Mouse (Mus musculus): ENCODE measurements around the gene Tube1. TPM values are rescaled to one million over a fixed set of nuclear protein-coding genes. Genes with fewer than 3 reads are reported as not detected.
"Not testable (repeated sequence)": the region's sequence is repeated elsewhere in the genome, so short reads cannot be mapped to it uniquely, and the experiment has no call there.

Gene Tube1
- polyA plus RNA-seq, 1 experiment = 1.5 TPM

DNA sequence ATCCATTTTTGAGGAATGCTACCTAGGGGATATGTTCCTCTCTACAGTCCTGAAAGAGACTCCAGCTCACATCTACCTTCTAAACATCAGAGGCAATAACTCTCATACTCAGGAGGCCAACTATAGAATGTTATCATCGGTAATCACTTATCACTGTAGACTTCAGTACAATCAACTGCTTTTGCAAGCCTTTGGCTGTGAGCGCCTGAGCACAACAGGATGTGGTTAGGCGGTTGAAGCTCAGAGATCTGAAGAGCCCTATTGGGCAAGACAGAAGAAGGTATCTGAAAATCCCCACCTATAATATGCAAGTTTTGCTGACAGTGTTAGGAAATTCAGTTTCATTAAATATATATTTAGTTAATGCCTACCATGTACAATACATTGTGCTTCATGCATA is 58.9 kb downstream of the Tube1 start:
- peaks cover 12% of the 10 kb centered on the region for H3K4me1 ChIP-seq (ENCODE audit: control insufficient read depth, insufficient read depth, insufficient read length)
- H3K27ac ChIP-seq (ENCODE audit: insufficient read depth, low read length) = peak overlapping the region; percentile 86; the same call in 1 of the 2 replicates
- peak; percentile 69 to 73 for DNase-seq (ENCODE audit: low read depth in 1 of 2, low spot score in 2 of 2)
- H3K27me3 ChIP-seq (ENCODE audit: control insufficient read depth, insufficient read depth, low read length) = no peaks in the 10 kb centered on the region
- TF ChIP-seq POLR2A (IDR thresholded peaks at IDR 0.05; ENCODE audit: low read depth, low read length) (no peak; the same call in 1 of the 2 replicates), CTCF (IDR thresholded peaks at IDR 0.05; ENCODE audit: extremely low read depth, insufficient read depth, insufficient read length, insufficient replicate concordance) (no peak)
- H3K4me3 ChIP-seq (ENCODE audit: extremely low read depth, insufficient read depth, insufficient read length) = no peak overlapping the region
- 11% methylated on average over 3 of the region's 3 CpGs for WGBS
- no peaks in the 10 kb centered on the region for H3K36me3 ChIP-seq (ENCODE audit: control insufficient read depth, insufficient read depth, low read length)

DNA sequence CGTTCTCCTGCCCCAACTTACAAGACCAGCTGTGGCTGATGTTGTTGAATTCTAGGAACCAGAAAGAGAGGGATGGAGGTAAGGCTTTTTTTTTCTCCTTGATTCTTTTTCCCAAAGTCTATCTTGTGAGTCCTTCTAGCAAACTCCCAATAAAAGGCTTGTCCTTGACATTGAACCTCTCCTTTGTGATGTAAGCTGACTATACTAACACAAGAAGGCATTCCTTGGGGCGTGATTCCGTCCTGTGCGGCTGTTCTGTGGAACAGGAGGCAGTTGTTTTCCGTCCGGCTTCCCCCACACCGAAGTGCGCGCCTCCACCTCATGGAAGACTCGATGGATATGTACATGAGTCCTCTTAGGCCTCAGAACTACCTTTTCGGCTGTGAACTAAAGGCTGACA is 64.4 kb downstream of the Tube1 start:
- not testable (repeated sequence) for H3K27ac ChIP-seq (ENCODE audit: insufficient read depth, low read length); H3K4me1 ChIP-seq (ENCODE audit: control insufficient read depth, insufficient read depth, insufficient read length); H3K36me3 ChIP-seq (ENCODE audit: control insufficient read depth, insufficient read depth, low read length); H3K27me3 ChIP-seq (ENCODE audit: control insufficient read depth, insufficient read depth, low read length); H3K4me3 ChIP-seq (ENCODE audit: extremely low read depth, insufficient read depth, insufficient read length); DNase-seq (ENCODE audit: low read depth in 1 of 2, low spot score in 2 of 2)
- WGBS = 93% methylated on average over 11 of the region's 11 CpGs

Other genes with a start within 250 kb of the Tube1 start
- 1.7 and 1.9 TPM in 2 replicates for gene Lama4, start 168.5 kb upstream of the Tube1 start, polyA plus RNA-seq (2012; rRNA removed)
- 0.33 and 0.36 TPM in 2 replicates for gene Fam229b, start 62 bp upstream of the Tube1 start, polyA plus RNA-seq (2012; rRNA removed)
- 0.05 TPM in 1 of 2 replicates, not detected in the other for gene Ccn6, start 29.8 kb downstream of the Tube1 start, polyA plus RNA-seq (2012; rRNA removed)
- 36.9 and 38.0 TPM in 2 replicates for gene Fyn, start 234.9 kb downstream of the Tube1 start, polyA plus RNA-seq (2012; rRNA removed)

Data from spleen, adult 2 months (tissue).